Mouse (Mus musculus): ENCODE measurements around the gene Tnik.

GRCm38 (mm10) chr3:28432321-28432720 lies 169.3 kb downstream of the Tnik start:
- no peak for TF ChIP-seq GATA1 (IDR thresholded peaks at IDR 0.05; ENCODE audit: low read length)
- TF ChIP-seq TAL1 (IDR thresholded peaks at IDR 0.05; ENCODE audit: low read length) = no peak

All from erythroblast, embryonic 14.5 days (primary cell).